Mouse (Mus musculus): ENCODE data around the gene B4galt5. TPM values are rescaled to one million over a fixed set of nuclear protein-coding genes. Genes with fewer than 3 reads are reported as not detected.

B4galt5 gene
- polyA plus RNA-seq, 1 experiment from 2014 or later: 8.1 TPM

- H3K27ac ChIP-seq (ENCODE audit: low read length): no peak overlapping the region
- no peak overlapping the region for H3K4me2 ChIP-seq (ENCODE audit: low read depth, low read length)
- no peaks in the 10 kb centered on the region for H3K27me3 ChIP-seq (ENCODE audit: control insufficient read depth, insufficient read depth, low read length)
- H3K9ac ChIP-seq (ENCODE audit: low read length): no peak overlapping the region
- no peak for ATAC-seq (replicated peaks; ENCODE audit: extremely low read depth, insufficient read depth, low FRiP score)
- WGBS: 52% methylated on average over 4 of the region's 4 CpGs
- peaks cover 24% of the 10 kb centered on the region for H3K4me1 ChIP-seq (ENCODE audit: control insufficient read depth, insufficient read depth, low read length)
- no peaks in the 10 kb centered on the region for H3K9me3 ChIP-seq (replicated peaks; ENCODE audit: control insufficient read depth, low read length)
- H3K36me3 ChIP-seq (ENCODE audit: control insufficient read depth, insufficient read depth): no peaks in the 10 kb centered on the region
- H3K4me3 ChIP-seq (ENCODE audit: low read length): no peak overlapping the region
Observed at GRCm38 (mm10) chr2:167378972-167379371, 30.0 kb upstream of the B4galt5 start.

DNA sequence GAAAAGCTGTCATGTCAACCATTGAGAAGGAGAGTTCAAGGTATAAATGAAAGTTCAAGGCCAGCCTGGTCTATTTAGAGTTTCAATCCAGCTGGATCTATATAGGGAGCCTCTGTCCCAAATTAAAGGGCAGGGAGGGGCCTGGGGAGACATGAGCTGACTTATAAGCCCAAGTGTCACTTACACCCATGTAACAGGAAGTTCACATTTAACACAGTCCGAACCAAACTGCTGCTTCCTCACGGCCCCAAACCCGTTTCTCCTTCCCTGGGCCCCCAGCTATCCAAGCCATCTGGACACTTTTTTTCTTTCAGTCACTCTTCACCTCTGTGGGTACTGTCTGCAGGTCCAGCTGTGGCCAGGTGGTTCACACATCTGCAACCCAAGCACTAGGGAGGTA, 28.7 kb upstream of the B4galt5 start:
- WGBS: 47% methylated on average over 3 of the region's 3 CpGs
- Histone ChIP-seq H3K27me3 (ENCODE audit: control insufficient read depth, insufficient read depth, low read length) (no peaks in the 10 kb centered on the region), H3K9ac (ENCODE audit: low read length) (no peak overlapping the region), H3K9me3 (replicated peaks; ENCODE audit: control insufficient read depth, low read length) (no peaks in the 10 kb centered on the region), H3K4me3 (ENCODE audit: low read length) (no peak overlapping the region), H3K36me3 (ENCODE audit: control insufficient read depth, insufficient read depth) (no peaks in the 10 kb centered on the region), H3K27ac (ENCODE audit: low read length) (no peak overlapping the region), H3K4me2 (ENCODE audit: low read depth, low read length) (no peak overlapping the region), H3K4me1 (ENCODE audit: control insufficient read depth, insufficient read depth, low read length) (peaks cover 31% of the 10 kb centered on the region)
- no peak for ATAC-seq (replicated peaks; ENCODE audit: extremely low read depth, insufficient read depth, low FRiP score)

- peak overlapping the region; percentile 44 for H3K4me2 ChIP-seq (ENCODE audit: low read depth, low read length)
- peak overlapping the region; percentile 82 for H3K27ac ChIP-seq (ENCODE audit: low read length)
Observed at GRCm38 (mm10) chr2:167376160-167376564, 27.2 kb upstream of the B4galt5 start.

DNA sequence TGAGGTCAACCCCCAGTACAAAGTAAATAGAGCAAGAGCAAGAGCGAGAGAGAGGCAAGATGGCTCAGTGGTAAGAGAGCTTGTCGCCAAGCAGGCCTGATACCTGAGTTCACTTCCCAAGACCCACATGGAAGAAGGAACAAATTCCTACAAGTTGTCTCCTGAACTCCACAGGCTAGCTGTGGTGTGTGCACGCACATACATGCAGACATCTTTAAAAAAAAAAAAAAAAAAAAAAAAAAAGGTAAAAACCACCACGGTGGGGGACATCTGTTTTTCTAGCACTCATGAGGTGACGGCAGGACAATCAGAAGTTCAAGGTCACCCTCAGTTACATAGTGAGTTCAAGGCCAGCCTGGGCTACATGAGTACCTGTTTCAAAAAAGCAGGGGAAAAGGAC, 26.7 kb upstream of the B4galt5 start:
- H3K4me3 ChIP-seq (ENCODE audit: low read length): no peak overlapping the region
- 81% methylated on average over 5 of the region's 5 CpGs for WGBS

More at GRCm38 (mm10) chr2:167376160-167376564, 27.2 kb upstream of the B4galt5 start:
- Histone ChIP-seq H3K36me3 (ENCODE audit: control insufficient read depth, insufficient read depth) (no peaks in the 10 kb centered on the region), H3K9ac (ENCODE audit: low read length) (peak overlapping the region; percentile 21; the same call in 1 of the 2 replicates), H3K9me3 (replicated peaks; ENCODE audit: control insufficient read depth, low read length) (no peaks in the 10 kb centered on the region), H3K4me1 (ENCODE audit: control insufficient read depth, insufficient read depth, low read length) (peaks cover 31% of the 10 kb centered on the region), H3K4me3 (ENCODE audit: low read length) (no peak overlapping the region), H3K27me3 (ENCODE audit: control insufficient read depth, insufficient read depth, low read length) (no peaks in the 10 kb centered on the region)
- WGBS: 49% methylated on average over 8 of the region's 8 CpGs
- peak; percentile 72 for ATAC-seq (replicated peaks; ENCODE audit: extremely low read depth, insufficient read depth, low FRiP score)

DNA sequence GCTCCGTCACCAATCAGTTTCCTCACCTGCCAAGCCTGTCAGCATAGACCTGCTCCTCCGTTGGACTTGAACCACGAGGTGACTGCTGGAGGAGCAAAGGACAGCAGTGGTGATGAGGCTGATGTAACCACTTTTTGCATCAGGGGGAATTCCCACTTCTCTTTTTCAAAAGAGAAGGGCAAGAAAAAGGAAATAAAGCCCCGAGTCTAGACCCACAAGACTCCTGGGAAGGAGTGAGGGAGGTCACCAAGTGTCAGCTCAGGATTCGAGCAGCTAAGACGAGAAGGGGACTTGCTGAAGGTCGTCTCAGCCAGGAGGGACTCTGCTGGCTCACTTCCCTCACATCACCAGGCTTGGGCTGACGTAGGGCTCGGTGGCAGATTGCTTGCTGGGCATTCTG, 26.2 kb upstream of the B4galt5 start:
- WGBS: 71% methylated on average over 9 of the region's 9 CpGs
- no peak overlapping the region for H3K4me3 ChIP-seq (ENCODE audit: low read length)
- H3K27me3 ChIP-seq (ENCODE audit: control insufficient read depth, insufficient read depth, low read length): no peaks in the 10 kb centered on the region
- no peaks in the 10 kb centered on the region for H3K36me3 ChIP-seq (ENCODE audit: control insufficient read depth, insufficient read depth)
- peak overlapping the region; percentile 27 for H3K27ac ChIP-seq (ENCODE audit: low read length)
- no peaks in the 10 kb centered on the region for H3K9me3 ChIP-seq (replicated peaks; ENCODE audit: control insufficient read depth, low read length)
- H3K4me2 ChIP-seq (ENCODE audit: low read depth, low read length): no peak overlapping the region
- ATAC-seq (replicated peaks; ENCODE audit: extremely low read depth, insufficient read depth, low FRiP score): no peak
- H3K9ac ChIP-seq (ENCODE audit: low read length): no peak overlapping the region
- peaks cover 29% of the 10 kb centered on the region for H3K4me1 ChIP-seq (ENCODE audit: control insufficient read depth, insufficient read depth, low read length)

More for the DNA sequence above, 26.7 kb upstream of the B4galt5 start:
- peak overlapping the region; percentile 21; the same call in 1 of the 2 replicates for H3K9ac ChIP-seq (ENCODE audit: low read length)
- H3K36me3 ChIP-seq (ENCODE audit: control insufficient read depth, insufficient read depth): no peaks in the 10 kb centered on the region
- peak overlapping the region; percentile 44 for H3K4me2 ChIP-seq (ENCODE audit: low read depth, low read length)
- H3K4me1 ChIP-seq (ENCODE audit: control insufficient read depth, insufficient read depth, low read length): peaks cover 29% of the 10 kb centered on the region
- H3K27ac ChIP-seq (ENCODE audit: low read length): peak overlapping the region; percentile 82
- no peaks in the 10 kb centered on the region for H3K27me3 ChIP-seq (ENCODE audit: control insufficient read depth, insufficient read depth, low read length)
- ATAC-seq (replicated peaks; ENCODE audit: extremely low read depth, insufficient read depth, low FRiP score): no peak
- no peaks in the 10 kb centered on the region for H3K9me3 ChIP-seq (replicated peaks; ENCODE audit: control insufficient read depth, low read length)

DNA sequence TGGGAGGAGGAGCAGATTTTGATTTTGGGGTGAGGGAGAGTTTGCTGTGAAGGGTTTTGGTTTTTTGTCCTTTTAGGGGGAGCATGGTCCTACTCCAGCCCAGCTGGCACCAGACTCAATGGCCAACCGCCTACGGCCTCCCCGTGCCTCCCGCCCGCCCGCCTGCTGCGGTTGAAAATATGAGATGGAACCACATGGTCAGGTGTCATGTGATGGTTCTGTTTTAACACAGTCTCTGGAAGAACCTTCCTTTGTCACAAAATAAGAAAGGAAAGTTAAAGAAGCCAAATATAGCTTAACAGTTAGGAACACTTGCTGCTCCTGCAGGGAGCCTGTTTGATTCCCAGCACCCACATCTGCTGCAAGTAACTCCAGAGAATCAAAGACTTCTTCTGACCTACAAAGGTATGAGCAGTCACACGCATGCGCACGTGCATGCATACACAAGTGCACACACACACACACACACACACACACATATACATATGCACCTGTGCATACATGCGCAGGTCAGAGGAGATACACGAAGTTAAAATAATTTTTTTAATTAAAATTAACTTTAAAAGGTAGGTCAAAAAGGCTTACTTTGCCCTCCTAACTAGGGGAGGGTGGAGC, 25.3 kb upstream of the B4galt5 start:
- H3K27me3 ChIP-seq (ENCODE audit: control insufficient read depth, insufficient read depth, low read length): no peaks in the 10 kb centered on the region
- H3K27ac ChIP-seq (ENCODE audit: low read length): no peak overlapping the region
- ATAC-seq (replicated peaks; ENCODE audit: extremely low read depth, insufficient read depth, low FRiP score): no peak
- H3K4me2 ChIP-seq (ENCODE audit: low read depth, low read length): no peak overlapping the region
- 90% methylated on average over 12 of the region's 12 CpGs for WGBS
- no peaks in the 10 kb centered on the region for H3K36me3 ChIP-seq (ENCODE audit: control insufficient read depth, insufficient read depth)
- no peak overlapping the region for H3K9ac ChIP-seq (ENCODE audit: low read length)
- no peak overlapping the region for H3K4me3 ChIP-seq (ENCODE audit: low read length)
- no peaks in the 10 kb centered on the region for H3K9me3 ChIP-seq (replicated peaks; ENCODE audit: control insufficient read depth, low read length)
- peaks cover 29% of the 10 kb centered on the region for H3K4me1 ChIP-seq (ENCODE audit: control insufficient read depth, insufficient read depth, low read length)

GRCm38 (mm10) chr2:167373266-167373665, 24.3 kb upstream of the B4galt5 start:
- Histone ChIP-seq H3K27me3 (ENCODE audit: control insufficient read depth, insufficient read depth, low read length) (no peaks in the 10 kb centered on the region), H3K9me3 (replicated peaks; ENCODE audit: control insufficient read depth, low read length) (no peaks in the 10 kb centered on the region), H3K36me3 (ENCODE audit: control insufficient read depth, insufficient read depth) (no peaks in the 10 kb centered on the region), H3K4me1 (ENCODE audit: control insufficient read depth, insufficient read depth, low read length) (peaks cover 29% of the 10 kb centered on the region), H3K4me3 (ENCODE audit: low read length) (no peak overlapping the region), H3K4me2 (ENCODE audit: low read depth, low read length) (no peak overlapping the region), H3K27ac (ENCODE audit: low read length) (no peak overlapping the region; the same call in 1 of the 2 replicates), H3K9ac (ENCODE audit: low read length) (no peak overlapping the region)
- 0 out of 2 replicates have a peak, but pooled peaks have one; percentile 25 for ATAC-seq (replicated peaks; ENCODE audit: extremely low read depth, insufficient read depth, low FRiP score)
- WGBS: 39% methylated on average over 5 of the region's 5 CpGs

DNA sequence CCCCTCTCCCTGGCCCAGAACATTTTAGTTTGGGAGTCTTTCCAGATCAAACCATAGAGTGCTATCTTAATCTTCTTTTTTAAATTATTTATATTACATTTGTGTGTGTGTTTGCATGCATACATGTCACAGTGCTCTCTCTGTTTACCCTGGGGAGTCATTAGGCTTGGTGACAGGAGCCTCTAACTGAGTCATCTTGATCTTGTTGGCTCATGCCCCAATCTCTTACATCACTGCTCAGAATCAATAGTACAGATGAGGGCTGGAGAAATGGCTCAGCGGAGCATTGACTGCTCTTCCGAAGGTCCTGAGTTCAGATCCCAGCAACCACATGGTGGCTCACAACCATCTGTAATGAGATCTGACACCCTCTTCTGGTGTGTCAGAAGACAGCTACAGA, 22.5 kb upstream of the B4galt5 start:
- H3K36me3 ChIP-seq (ENCODE audit: control insufficient read depth, insufficient read depth): no peaks in the 10 kb centered on the region
- no peaks in the 10 kb centered on the region for H3K27me3 ChIP-seq (ENCODE audit: control insufficient read depth, insufficient read depth, low read length)
- H3K4me2 ChIP-seq (ENCODE audit: low read depth, low read length): no peak overlapping the region
- H3K27ac ChIP-seq (ENCODE audit: low read length): no peak overlapping the region
- no peak overlapping the region for H3K4me3 ChIP-seq (ENCODE audit: low read length)
- WGBS: 89% methylated on average over 2 of the region's 2 CpGs
- H3K9ac ChIP-seq (ENCODE audit: low read length): no peak overlapping the region
- ATAC-seq (replicated peaks; ENCODE audit: extremely low read depth, insufficient read depth, low FRiP score): no peak
- H3K4me1 ChIP-seq (ENCODE audit: control insufficient read depth, insufficient read depth, low read length): peaks cover 24% of the 10 kb centered on the region
- no peaks in the 10 kb centered on the region for H3K9me3 ChIP-seq (replicated peaks; ENCODE audit: control insufficient read depth, low read length)

- 48% methylated on average over 8 of the region's 9 CpGs for WGBS
- Histone ChIP-seq H3K4me1 (ENCODE audit: control insufficient read depth, insufficient read depth, low read length) (peaks cover 9% of the 10 kb centered on the region), H3K4me2 (ENCODE audit: low read depth, low read length) (peak overlapping the region; percentile 44), H3K9me3 (replicated peaks; ENCODE audit: control insufficient read depth, low read length) (peaks cover 5% of the 10 kb centered on the region; the same call in 1 of the 2 replicates), H3K4me3 (ENCODE audit: low read length) (peak overlapping the region; percentile 16), H3K9ac (ENCODE audit: low read length) (no peak overlapping the region), H3K27ac (ENCODE audit: low read length) (peak overlapping the region; percentile 23; the same call in 1 of the 2 replicates), H3K27me3 (ENCODE audit: control insufficient read depth, insufficient read depth, low read length) (no peaks in the 10 kb centered on the region), H3K36me3 (ENCODE audit: control insufficient read depth, insufficient read depth) (no peaks in the 10 kb centered on the region)
- peak; percentile 49 for ATAC-seq (replicated peaks; ENCODE audit: extremely low read depth, insufficient read depth, low FRiP score)
Observed at GRCm38 (mm10) chr2:167368328-167368727, 19.3 kb upstream of the B4galt5 start.
